Mouse (Mus musculus) embryonic facial prominence, embryonic 13.5 days (tissue): ENCODE measurements around the gene Fgf12. TPM values are rescaled to one million over a fixed set of nuclear protein-coding genes. Genes with fewer than 3 reads are reported as not detected.

ENCODE experiments used
- ATAC-seq: fragments of 200-750 bp; cut with Nextera tagmentation; 2 replicates; pipeline ENCODE4 v1.8.0; 2017; ENCODE audit warnings: low read depth; ENCODE audit not compliant: insufficient number of reproducible peaks, insufficient read depth, low FRiP score, low TSS enrichment
- H3K27ac ChIP-seq: fragments of 300-500 bp; sonication (generic); 2 replicates; pipeline ENCODE4 v1.5.1; 2015; ENCODE audit warnings: moderate library complexity, mild to moderate bottlenecking, inconsistent platforms
- H3K27me3 ChIP-seq: fragments of 300-500 bp; sonication (generic); 2 replicates; pipeline ENCODE4 v1.6.1; 2015; ENCODE audit warnings: mild to moderate bottlenecking, inconsistent platforms
- H3K36me3 ChIP-seq: fragments of 300-500 bp; sonication (generic); 2 replicates; pipeline ENCODE4 v1.6.1; 2015; ENCODE audit warnings: mild to moderate bottlenecking, inconsistent platforms
- H3K4me1 ChIP-seq: fragments of 300-500 bp; sonication (generic); 2 replicates; pipeline ENCODE4 v1.6.1; 2015; ENCODE audit warnings: inconsistent platforms
- H3K4me2 ChIP-seq: fragments of 300-500 bp; sonication (generic); 2 replicates; pipeline ENCODE4 v1.6.1; 2015; ENCODE audit warnings: moderate library complexity, mild to moderate bottlenecking, inconsistent platforms
- H3K4me3 ChIP-seq: fragments of 300-500 bp; sonication (generic); 2 replicates; pipeline ENCODE4 v1.5.1; 2015; ENCODE audit warnings: mild to moderate bottlenecking, inconsistent platforms
- H3K9ac ChIP-seq: fragments of 300-500 bp; sonication (generic); 2 replicates; pipeline ENCODE4 v1.6.1; 2015; ENCODE audit warnings: mild to moderate bottlenecking, inconsistent platforms
- H3K9me3 ChIP-seq: fragments of 300-500 bp; sonication (generic); 2 replicates; pipeline ENCODE4 v1.6.1; 2016; ENCODE audit warnings: inconsistent platforms
- WGBS: fragments of 180-500 bp; shearing (Covaris S2); methylation state at CpG from one replicate; pipeline ENCODE4 v1.1.7; 2015; ENCODE audit warnings: mixed read lengths; 5-methylcytosine and 5-hydroxymethylcytosine counted together
- polyA plus RNA-seq: library from polyadenylated mRNA; unstranded; fragments of >200 nt; fragmentation: Nextera tagmentation; extraction: Ambion mirVana; gene quantifications from 2 replicates; pipeline ENCODE4 v1.2.1, GENCODE M21; 2015

The Fgf12 gene
- polyA plus RNA-seq, 1 experiment from 2014 or later: 3.6 TPM

- Histone ChIP-seq H3K4me3 (no peak overlapping the region), H3K4me2 (no peak overlapping the region), H3K27ac (no peak overlapping the region), H3K36me3 (no peaks in the 10 kb centered on the region), H3K4me1 (peaks cover 1% of the 10 kb centered on the region; the same call in 1 of the 2 replicates), H3K9me3 (no peaks in the 10 kb centered on the region), H3K9ac (no peak overlapping the region), H3K27me3 (no peaks in the 10 kb centered on the region)
- no peak for ATAC-seq
- 86% methylated on average over 9 of the region's 9 CpGs for WGBS
Measured at GRCm38 (mm10) chr16:28688861-28689385, 63.9 kb downstream of the Fgf12 start.

GRCm38 (mm10) chr16:28681625-28682024, 71.2 kb downstream of the Fgf12 start:
- no peaks in the 10 kb centered on the region for H3K36me3 ChIP-seq
- H3K9me3 ChIP-seq: no peaks in the 10 kb centered on the region
- no peaks in the 10 kb centered on the region for H3K4me1 ChIP-seq
- ATAC-seq: no peak
- no peaks in the 10 kb centered on the region for H3K27me3 ChIP-seq
- H3K4me2 ChIP-seq: no peak overlapping the region
- H3K9ac ChIP-seq: no peak overlapping the region
- 80% methylated on average over 3 of the region's 3 CpGs for WGBS
- H3K4me3 ChIP-seq: no peak overlapping the region
- no peak overlapping the region for H3K27ac ChIP-seq

- no peaks in the 10 kb centered on the region for H3K36me3 ChIP-seq
- H3K4me1 ChIP-seq: no peaks in the 10 kb centered on the region
- no peak overlapping the region for H3K27ac ChIP-seq
- H3K4me2 ChIP-seq: no peak overlapping the region
- no peak overlapping the region for H3K9ac ChIP-seq
- no peak for ATAC-seq
- H3K4me3 ChIP-seq: no peak overlapping the region
- no peaks in the 10 kb centered on the region for H3K27me3 ChIP-seq
- no peaks in the 10 kb centered on the region for H3K9me3 ChIP-seq
- WGBS: 80% methylated on average over 5 of the region's 5 CpGs
Measured at GRCm38 (mm10) chr16:28668815-28669347, 84.0 kb downstream of the Fgf12 start.

DNA sequence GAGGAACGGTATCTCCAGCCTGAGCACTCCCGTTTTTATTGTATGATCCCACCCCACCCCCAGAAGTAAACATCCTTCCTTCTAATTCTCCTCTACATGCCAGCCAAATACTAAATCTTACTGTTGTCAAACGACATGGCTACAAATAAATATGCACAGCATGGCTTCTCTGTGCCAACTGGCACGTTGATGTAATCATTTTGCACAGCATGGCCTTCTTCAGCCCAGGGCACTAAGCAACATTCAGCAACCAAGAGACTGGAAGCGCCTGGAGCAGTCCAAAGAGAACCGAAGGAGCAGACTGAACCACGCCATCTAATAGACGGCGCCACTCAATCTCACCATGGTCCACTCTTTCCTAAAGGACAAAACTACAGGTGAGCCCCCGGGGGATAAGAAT, 100.2 kb downstream of the Fgf12 start:
- Histone ChIP-seq H3K36me3 (no peaks in the 10 kb centered on the region), H3K27ac (no peak overlapping the region), H3K9me3 (no peaks in the 10 kb centered on the region), H3K4me2 (no peak overlapping the region), H3K9ac (no peak overlapping the region), H3K27me3 (no peaks in the 10 kb centered on the region), H3K4me1 (no peaks in the 10 kb centered on the region), H3K4me3 (no peak overlapping the region)
- ATAC-seq: no peak
- WGBS: 92% methylated on average over 10 of the region's 10 CpGs

DNA sequence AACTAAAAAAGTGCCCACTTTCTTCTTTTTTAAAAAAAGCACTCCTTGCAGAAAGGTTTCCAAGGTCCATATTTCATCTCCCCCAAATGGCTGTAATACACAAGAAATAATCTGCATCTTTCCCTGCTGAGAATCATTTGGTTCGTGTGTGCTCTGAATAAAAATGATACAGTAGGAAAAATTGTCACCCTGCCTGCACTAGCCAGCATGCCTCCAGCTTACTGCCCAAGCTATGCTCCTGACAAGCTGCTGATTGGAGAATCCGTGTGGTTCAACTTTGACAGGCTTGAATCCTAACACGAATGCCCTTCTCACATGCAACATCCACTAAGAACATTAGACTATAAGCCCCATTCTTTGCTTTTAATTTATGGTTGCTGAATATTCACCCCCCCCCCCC, 102.3 kb downstream of the Fgf12 start:
- H3K36me3 ChIP-seq: no peaks in the 10 kb centered on the region
- no peak overlapping the region for H3K4me3 ChIP-seq
- H3K9me3 ChIP-seq: no peaks in the 10 kb centered on the region
- H3K9ac ChIP-seq: no peak overlapping the region
- WGBS: 60% methylated on average over 3 of the region's 3 CpGs
- H3K27me3 ChIP-seq: no peaks in the 10 kb centered on the region
- no peak overlapping the region for H3K4me2 ChIP-seq
- no peak overlapping the region for H3K27ac ChIP-seq
- H3K4me1 ChIP-seq: no peaks in the 10 kb centered on the region
- no peak for ATAC-seq

- Histone ChIP-seq H3K4me1 (no peaks in the 10 kb centered on the region), H3K27me3 (no peaks in the 10 kb centered on the region), H3K27ac (no peak overlapping the region), H3K9me3 (no peaks in the 10 kb centered on the region), H3K9ac (no peak overlapping the region), H3K36me3 (no peaks in the 10 kb centered on the region), H3K4me2 (no peak overlapping the region), H3K4me3 (no peak overlapping the region)
- 90% methylated on average over 3 of the region's 3 CpGs for WGBS
- no peak for ATAC-seq
Measured at GRCm38 (mm10) chr16:28645030-28645429, 107.8 kb downstream of the Fgf12 start.

DNA sequence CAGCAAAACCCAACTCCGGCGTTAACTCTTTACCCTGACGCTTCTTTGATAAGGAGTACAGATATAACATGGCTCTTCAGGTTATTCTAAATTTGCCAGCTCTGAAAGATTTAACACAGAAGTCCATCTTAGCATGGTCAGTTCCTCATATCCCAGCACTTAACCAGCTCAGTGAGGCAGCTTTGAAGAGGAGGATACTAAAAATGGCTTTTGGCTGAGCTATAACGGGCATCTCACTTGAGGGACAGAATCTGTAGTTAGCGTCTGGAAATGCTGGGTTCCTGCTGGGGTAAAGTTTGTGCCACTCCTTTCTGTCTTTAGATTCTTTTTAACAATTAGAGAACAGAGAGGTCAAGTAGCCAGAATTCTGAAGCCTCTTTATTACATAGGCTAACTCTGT, 121.1 kb downstream of the Fgf12 start:
- H3K4me3 ChIP-seq: no peak overlapping the region
- no peak overlapping the region for H3K9ac ChIP-seq
- H3K4me1 ChIP-seq: no peaks in the 10 kb centered on the region
- H3K36me3 ChIP-seq: no peaks in the 10 kb centered on the region
- WGBS: 72% methylated on average over 5 of the region's 5 CpGs
- no peak overlapping the region for H3K4me2 ChIP-seq
- H3K9me3 ChIP-seq: no peaks in the 10 kb centered on the region
- no peak for ATAC-seq
- no peak overlapping the region for H3K27ac ChIP-seq
- no peaks in the 10 kb centered on the region for H3K27me3 ChIP-seq

GRCm38 (mm10) chr16:28630771-28631484, 121.9 kb downstream of the Fgf12 start:
- H3K4me2 ChIP-seq: no peak overlapping the region
- H3K27ac ChIP-seq: no peak overlapping the region
- no peaks in the 10 kb centered on the region for H3K9me3 ChIP-seq
- no peak overlapping the region for H3K4me3 ChIP-seq
- no peak for ATAC-seq
- 87% methylated on average over 11 of the region's 11 CpGs for WGBS
- no peak overlapping the region for H3K9ac ChIP-seq
- H3K4me1 ChIP-seq: no peaks in the 10 kb centered on the region
- H3K36me3 ChIP-seq: no peaks in the 10 kb centered on the region
- no peaks in the 10 kb centered on the region for H3K27me3 ChIP-seq

DNA sequence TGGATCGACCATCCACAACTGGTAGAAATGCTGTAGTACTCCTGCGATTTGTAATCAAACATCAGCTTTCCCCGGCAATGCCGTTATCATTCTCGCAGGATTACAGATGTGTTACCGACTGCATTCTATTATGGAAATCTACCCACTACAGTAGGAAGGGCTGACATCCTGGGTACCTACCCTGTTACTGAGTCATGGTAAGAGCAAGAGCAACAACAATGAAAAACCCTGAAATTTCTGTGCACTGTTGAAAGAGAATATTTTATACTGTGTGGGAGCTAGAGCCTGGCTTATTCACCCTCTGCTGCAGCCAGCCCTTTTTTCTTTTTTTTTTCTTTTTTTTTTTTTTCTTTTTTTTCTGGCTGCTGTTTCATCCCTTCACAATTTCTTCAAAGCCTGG, 126.6 kb downstream of the Fgf12 start:
- no peaks in the 10 kb centered on the region for H3K27me3 ChIP-seq

DNA sequence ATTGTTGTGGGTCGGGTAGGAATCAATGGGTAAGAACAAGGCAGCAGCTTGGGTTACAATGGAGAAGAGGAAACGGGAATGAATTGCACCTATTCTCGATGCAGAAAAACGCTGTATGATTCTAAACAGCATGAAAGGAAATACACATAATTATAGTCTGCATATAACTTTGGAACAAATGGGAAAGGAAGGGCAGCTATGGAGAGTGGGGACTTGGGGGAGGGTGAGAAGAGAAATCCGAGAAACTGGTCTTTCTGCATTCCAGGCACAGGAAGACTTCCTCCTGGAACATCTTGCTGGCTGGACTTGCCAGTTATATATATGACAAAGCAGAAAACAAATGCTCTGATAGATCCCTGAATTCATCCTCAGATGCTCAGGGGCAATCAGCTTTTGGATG, 127.2 kb downstream of the Fgf12 start:
- no peak overlapping the region for H3K9ac ChIP-seq
- H3K36me3 ChIP-seq: no peaks in the 10 kb centered on the region
- no peaks in the 10 kb centered on the region for H3K4me1 ChIP-seq
- no peak overlapping the region for H3K4me2 ChIP-seq
- ATAC-seq: 0 out of 2 replicates have a peak, but pooled peaks have one; percentile 64
- H3K9me3 ChIP-seq: peaks cover 4% of the 10 kb centered on the region; the same call in 1 of the 2 replicates
- H3K4me3 ChIP-seq: no peak overlapping the region
- H3K27me3 ChIP-seq: no peaks in the 10 kb centered on the region
- 39% methylated on average over 5 of the region's 5 CpGs for WGBS
- no peak overlapping the region for H3K27ac ChIP-seq

More for the DNA sequence above, 126.6 kb downstream of the Fgf12 start:
- no peak overlapping the region for H3K27ac ChIP-seq
- WGBS: 77% methylated on average over 6 of the region's 6 CpGs
- H3K9me3 ChIP-seq: peaks cover 4% of the 10 kb centered on the region; the same call in 1 of the 2 replicates
- H3K4me1 ChIP-seq: no peaks in the 10 kb centered on the region
- H3K4me3 ChIP-seq: no peak overlapping the region
- H3K4me2 ChIP-seq: no peak overlapping the region
- no peak overlapping the region for H3K9ac ChIP-seq
- no peaks in the 10 kb centered on the region for H3K36me3 ChIP-seq
- ATAC-seq: no peak

DNA sequence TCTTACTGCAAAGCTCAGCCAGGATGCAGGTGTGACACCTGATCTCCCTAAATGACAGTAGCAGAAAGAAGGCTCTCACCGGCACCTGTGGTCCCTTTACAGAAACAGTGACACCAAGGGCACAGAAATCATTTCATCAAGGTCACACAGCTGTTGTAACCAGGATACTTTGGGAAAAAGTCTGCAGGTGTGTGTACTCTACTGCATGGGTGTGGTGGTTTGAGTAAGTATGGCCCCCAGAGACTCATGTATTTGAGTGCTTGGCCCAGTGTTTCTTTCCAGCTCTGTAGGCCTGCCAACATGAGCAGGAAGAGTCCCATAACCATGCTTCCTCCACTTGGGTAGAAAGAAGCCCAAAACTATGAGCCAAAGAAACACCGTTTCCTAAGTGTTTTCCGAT, 138.5 kb downstream of the Fgf12 start:
- Histone ChIP-seq H3K27me3 (no peaks in the 10 kb centered on the region), H3K9me3 (no peaks in the 10 kb centered on the region), H3K4me2 (no peak overlapping the region), H3K27ac (no peak overlapping the region), H3K9ac (no peak overlapping the region), H3K4me1 (peaks cover 11% of the 10 kb centered on the region), H3K36me3 (no peaks in the 10 kb centered on the region), H3K4me3 (no peak overlapping the region)
- WGBS: 74% methylated on average over 3 of the region's 3 CpGs
- ATAC-seq: no peak

DNA sequence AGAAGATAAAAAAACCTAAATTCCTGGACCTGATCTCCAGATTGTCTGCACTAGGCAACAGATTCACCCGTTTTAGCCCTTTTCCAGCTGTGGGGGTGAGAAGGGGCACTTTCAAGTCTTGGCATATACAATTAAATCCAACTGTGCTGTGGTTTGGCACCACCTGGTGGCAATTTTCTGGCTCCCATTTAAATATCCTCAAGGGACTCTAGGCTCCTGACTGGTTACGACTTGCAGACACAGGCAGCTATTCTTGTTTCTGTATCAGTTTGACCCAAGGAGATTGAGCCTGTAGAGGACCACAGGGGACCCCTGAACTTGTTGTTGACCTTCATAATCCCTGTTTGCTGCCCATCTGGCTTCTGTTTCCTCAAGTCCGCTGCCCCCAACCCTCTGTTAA, 141.9 kb downstream of the Fgf12 start:
- Histone ChIP-seq H3K36me3 (no peaks in the 10 kb centered on the region), H3K4me2 (peak overlapping the region; percentile 16; the same call in 1 of the 2 replicates), H3K27me3 (no peaks in the 10 kb centered on the region), H3K27ac (no peak overlapping the region), H3K4me1 (peaks cover 11% of the 10 kb centered on the region), H3K4me3 (no peak overlapping the region), H3K9ac (no peak overlapping the region), H3K9me3 (no peaks in the 10 kb centered on the region)
- 5% methylated on average over 3 of the region's 3 CpGs for WGBS
- ATAC-seq: no peak
